Mouse (Mus musculus): Measurements from ENCODE around the gene Tmem267.
"Not testable (repeated sequence)": the region's sequence is repeated elsewhere in the genome, so short reads cannot be mapped to it uniquely, and the experiment has no call there.

Gene Tmem267

GRCm38 (mm10) chr13:119487880-119488580 lies at the start of gene Tmem267, which contains the start of gene 3110070M22Rik:
Gene Tmem267, plus strand, starts transcription at chr13:119488039.
Gene 3110070M22Rik, minus strand, starts transcription at chr13:119488383.
- DNase-seq, result peak; percentile 85

GRCm38 (mm10) chr13:119442244-119442643 lies 45.6 kb upstream of the Tmem267 start:
- DNase-seq, result no peak

- DNase-seq, result no peak
These were observed 34.3 kb upstream of the Tmem267 start for GRCm38 (mm10) chr13:119453563-119453962.

- no peak for DNase-seq
These were observed 32.8 kb upstream of the Tmem267 start for GRCm38 (mm10) chr13:119455082-119455481.

- no peak for DNase-seq
These were observed 31.5 kb upstream of the Tmem267 start for GRCm38 (mm10) chr13:119456342-119456741.

GRCm38 (mm10) chr13:119461900-119462595 lies 25.8 kb upstream of the Tmem267 start:
- no peak for DNase-seq

- DNase-seq, result peak; percentile 95
These were observed 25.0 kb upstream of the Tmem267 start, which contains the start of gene 4833420G17Rik for GRCm38 (mm10) chr13:119462596-119463560. Gene 4833420G17Rik, plus strand, starts transcription at chr13:119462768.

GRCm38 (mm10) chr13:119476631-119477030 lies 11.2 kb upstream of the Tmem267 start:
- no peak for DNase-seq

GRCm38 (mm10) chr13:119477789-119478188 lies 10.1 kb upstream of the Tmem267 start:
- no peak for DNase-seq

- no peak for DNase-seq
These were observed 485 bp upstream of the Tmem267 start for GRCm38 (mm10) chr13:119487354-119487753.

- not testable (repeated sequence) for DNase-seq
These were observed 4.2 kb downstream of the Tmem267 start for GRCm38 (mm10) chr13:119492083-119492482.

GRCm38 (mm10) chr13:119494938-119495337 lies 7.1 kb downstream of the Tmem267 start:
- DNase-seq, result not testable (repeated sequence)

- peak; percentile 37 for DNase-seq
These were observed 108.7 kb downstream of the Tmem267 start for GRCm38 (mm10) chr13:119596321-119597211.

GRCm38 (mm10) chr13:119598466-119598865 lies 110.6 kb downstream of the Tmem267 start:
- DNase-seq, result not testable (repeated sequence)

- not testable (repeated sequence) for DNase-seq
These were observed 111.2 kb downstream of the Tmem267 start for GRCm38 (mm10) chr13:119599066-119599465.

GRCm38 (mm10) chr13:119599498-119599897 lies 111.7 kb downstream of the Tmem267 start:
- DNase-seq, result not testable (repeated sequence)

- peak; percentile 34 for DNase-seq
These were observed 112.3 kb downstream of the Tmem267 start for GRCm38 (mm10) chr13:119600166-119600565.

- DNase-seq, result peak; percentile 66
These were observed 115.0 kb downstream of the Tmem267 start for GRCm38 (mm10) chr13:119602688-119603331.

- DNase-seq, result not testable (repeated sequence)
These were observed 116.1 kb downstream of the Tmem267 start for GRCm38 (mm10) chr13:119603890-119604289.

- not testable (repeated sequence) for DNase-seq
These were observed 116.5 kb downstream of the Tmem267 start for GRCm38 (mm10) chr13:119604322-119604721.

- DNase-seq, result no peak
These were observed 131.0 kb downstream of the Tmem267 start for GRCm38 (mm10) chr13:119618841-119619240.
